Mouse (Mus musculus) heart, embryonic 16.5 days (tissue): ENCODE measurements around the gene Rnf144a. TPM values are rescaled to one million over a fixed set of nuclear protein-coding genes. Genes with fewer than 3 reads are reported as not detected.

Experiments
- ATAC-seq: fragments of 200-750 bp; cut with Nextera tagmentation; replicated peaks from 2 replicates; pipeline ENCODE4 v1.8.0; 2017; ENCODE audit warnings: moderate number of reproducible peaks; ENCODE audit not compliant: insufficient read depth, low FRiP score; ENCODE audit errors: extremely low read depth
- H3K27ac ChIP-seq: fragments of 300-500 bp; sonication (generic); 2 replicates; pipeline ENCODE4 v1.5.1; 2014; ENCODE audit warnings: mild to moderate bottlenecking, low read length, control low read depth, moderate library complexity
- H3K27me3 ChIP-seq: fragments of 300-500 bp; sonication (generic); 2 replicates; pipeline ENCODE4 v1.6.1; 2014; ENCODE audit warnings: low read length, mixed read lengths; ENCODE audit not compliant: control insufficient read depth, insufficient read depth
- H3K36me3 ChIP-seq: fragments of 300-500 bp; sonication (generic); 2 replicates; pipeline ENCODE4 v1.6.1; 2014; ENCODE audit not compliant: control insufficient read depth, insufficient read depth
- H3K4me1 ChIP-seq: fragments of 300-500 bp; sonication (generic); 2 replicates; pipeline ENCODE4 v1.6.1; 2014; ENCODE audit warnings: low read length, mixed read lengths; ENCODE audit not compliant: control insufficient read depth, insufficient read depth
- H3K4me2 ChIP-seq: fragments of 300-500 bp; sonication (generic); 2 replicates; pipeline ENCODE4 v1.6.1; 2014; ENCODE audit warnings: low read depth, mild to moderate bottlenecking, control low read depth, low read length
- H3K4me3 ChIP-seq: fragments of 300-500 bp; sonication (generic); 2 replicates; pipeline ENCODE4 v1.5.1; 2014; ENCODE audit warnings: mild to moderate bottlenecking, control low read depth, low read length
- H3K9ac ChIP-seq: fragments of 300-500 bp; sonication (generic); 2 replicates; pipeline ENCODE4 v1.6.1; 2014; ENCODE audit warnings: low read length, control low read depth
- H3K9me3 ChIP-seq: fragments of 300-500 bp; sonication (generic); replicated peaks from 2 replicates; pipeline ENCODE4 v1.6.1; 2016; ENCODE audit warnings: low read length; ENCODE audit not compliant: control insufficient read depth
- WGBS: fragments of 180-500 bp; shearing (Covaris S2); extraction: QIAGEN DNeasy Blood & Tissue Kit; methylation state at CpG from one replicate; pipeline ENCODE4 v1.1.7; 2014; 5-methylcytosine and 5-hydroxymethylcytosine counted together
- polyA plus RNA-seq: library from polyadenylated mRNA; unstranded; fragments of >200 nt; fragmentation: Nextera tagmentation; extraction: Ambion mirVana; gene quantifications from 2 replicates; pipeline ENCODE4 v1.2.1, GENCODE M21; 2015

Gene Rnf144a
- polyA plus RNA-seq, 1 experiment from 2014 or later, result 12.1 TPM

GRCm38 (mm10) chr12:26401254-26401653 is 13.8 kb downstream of the Rnf144a start:
- Histone ChIP-seq H3K27me3 (no peaks in the 10 kb centered on the region), H3K36me3 (no peaks in the 10 kb centered on the region), H3K4me3 (no peak overlapping the region), H3K9me3 (no peaks in the 10 kb centered on the region), H3K27ac (peak overlapping the region; percentile 83), H3K4me2 (peak overlapping the region; percentile 15; the same call in 1 of the 2 replicates), H3K4me1 (peaks cover 35% of the 10 kb centered on the region), H3K9ac (no peak overlapping the region)
- WGBS, result 58% methylated on average over 1 of the region's 1 CpGs
- no peak; the same call in 1 of the 2 replicates for ATAC-seq

DNA sequence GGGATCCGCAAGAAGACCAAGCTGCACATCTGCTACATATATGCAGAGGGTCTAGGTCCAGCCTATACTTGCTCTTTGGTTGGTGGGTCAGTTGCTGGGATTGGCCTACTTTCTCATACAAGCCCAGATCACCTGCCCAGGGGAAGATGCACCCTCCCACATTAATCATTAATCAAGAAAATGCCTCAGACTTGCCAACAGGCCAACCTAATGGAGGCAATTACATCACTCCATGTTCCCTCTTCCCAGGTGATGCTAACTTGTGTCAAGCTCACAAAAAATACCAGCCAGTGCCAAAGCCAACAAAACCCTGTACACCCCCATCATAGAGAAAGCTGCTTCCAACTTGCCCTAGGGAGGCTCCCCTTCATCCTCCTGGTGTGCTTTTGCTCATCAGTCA is 14.3 kb downstream of the Rnf144a start:
- no peak for ATAC-seq
- Histone ChIP-seq H3K9ac (no peak overlapping the region), H3K9me3 (no peaks in the 10 kb centered on the region), H3K27me3 (no peaks in the 10 kb centered on the region), H3K4me1 (peaks cover 30% of the 10 kb centered on the region), H3K27ac (peak overlapping the region; percentile 83), H3K4me2 (no peak overlapping the region), H3K4me3 (no peak overlapping the region), H3K36me3 (no peaks in the 10 kb centered on the region)
- 95% methylated on average over 1 of the region's 1 CpGs for WGBS

GRCm38 (mm10) chr12:26399391-26399790 is 15.7 kb downstream of the Rnf144a start:
- Histone ChIP-seq H3K9me3 (no peaks in the 10 kb centered on the region), H3K27me3 (no peaks in the 10 kb centered on the region), H3K36me3 (no peaks in the 10 kb centered on the region), H3K4me1 (peaks cover 16% of the 10 kb centered on the region), H3K9ac (no peak overlapping the region), H3K4me2 (no peak overlapping the region), H3K27ac (no peak overlapping the region), H3K4me3 (no peak overlapping the region)
- WGBS, result 84% methylated on average over 6 of the region's 6 CpGs
- no peak for ATAC-seq

- peaks cover 15% of the 10 kb centered on the region for H3K4me1 ChIP-seq
- no peak overlapping the region for H3K4me3 ChIP-seq
- H3K36me3 ChIP-seq, result no peaks in the 10 kb centered on the region
- no peak overlapping the region for H3K9ac ChIP-seq
- no peaks in the 10 kb centered on the region for H3K27me3 ChIP-seq
- no peak for ATAC-seq
- no peak overlapping the region for H3K4me2 ChIP-seq
- H3K9me3 ChIP-seq, result no peaks in the 10 kb centered on the region
- WGBS, result 54% methylated on average over 2 of the region's 2 CpGs
- H3K27ac ChIP-seq, result no peak overlapping the region
These were observed 16.5 kb downstream of the Rnf144a start for GRCm38 (mm10) chr12:26398597-26398996.

DNA sequence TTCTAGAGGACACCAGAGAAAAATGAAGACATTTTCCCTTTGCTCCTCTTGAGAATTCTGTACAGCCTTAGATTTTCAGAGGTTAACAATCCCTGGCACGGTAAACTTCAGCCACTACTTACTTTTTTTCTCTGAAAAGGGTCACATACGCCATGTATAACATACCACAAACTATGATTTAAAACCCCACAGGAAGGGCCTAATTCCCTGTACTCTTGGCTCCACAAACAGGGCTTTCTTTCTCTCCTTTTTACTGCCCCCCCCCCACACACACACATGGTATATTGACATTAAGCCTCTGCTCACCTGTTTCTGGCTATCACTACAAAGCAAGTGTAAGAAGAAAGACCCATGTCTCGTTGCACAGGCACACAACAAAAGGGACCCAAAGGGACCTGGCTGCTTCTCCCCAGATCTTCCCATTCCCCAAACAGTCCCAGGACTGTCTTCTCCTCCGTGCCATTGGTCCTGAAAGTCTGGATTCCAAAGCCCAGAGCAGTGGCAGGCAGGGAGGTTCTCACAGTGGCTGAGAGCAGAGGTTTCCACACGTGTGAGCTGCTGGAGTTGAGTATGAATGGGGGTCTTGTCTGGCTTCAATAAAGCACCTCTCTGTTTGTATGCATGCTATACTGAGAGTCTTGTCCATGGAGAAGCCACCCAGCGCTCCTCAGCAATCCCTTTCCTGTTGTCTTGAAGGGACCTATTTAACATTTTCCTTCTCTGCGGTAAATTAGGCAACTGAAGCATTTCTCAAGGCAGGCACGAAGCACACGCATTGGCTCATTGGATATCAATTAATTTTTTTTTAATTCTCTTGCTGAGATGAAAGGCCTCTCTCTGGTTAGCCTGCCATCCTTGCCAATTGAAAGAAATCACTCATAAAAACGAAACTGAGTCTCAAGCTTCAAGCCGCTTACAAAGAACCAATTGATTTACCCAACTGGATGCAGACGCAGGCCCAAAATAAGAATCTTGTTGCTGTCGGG is 20.3 kb downstream of the Rnf144a start:
- WGBS, result 80% methylated on average over 13 of the region's 13 CpGs
- no peaks in the 10 kb centered on the region for H3K4me1 ChIP-seq
- no peaks in the 10 kb centered on the region for H3K27me3 ChIP-seq
- no peak overlapping the region for H3K27ac ChIP-seq
- no peaks in the 10 kb centered on the region for H3K36me3 ChIP-seq
- H3K9ac ChIP-seq, result no peak overlapping the region
- no peak overlapping the region for H3K4me3 ChIP-seq
- no peak for ATAC-seq
- H3K4me2 ChIP-seq, result no peak overlapping the region
- no peaks in the 10 kb centered on the region for H3K9me3 ChIP-seq

GRCm38 (mm10) chr12:26393291-26393690 is 21.8 kb downstream of the Rnf144a start:
- WGBS, result 71% methylated on average over 5 of the region's 5 CpGs
- H3K9ac ChIP-seq, result no peak overlapping the region
- H3K27me3 ChIP-seq, result no peaks in the 10 kb centered on the region
- ATAC-seq, result no peak
- H3K4me1 ChIP-seq, result no peaks in the 10 kb centered on the region
- no peak overlapping the region for H3K4me3 ChIP-seq
- H3K27ac ChIP-seq, result no peak overlapping the region
- H3K9me3 ChIP-seq, result no peaks in the 10 kb centered on the region
- 0 out of 2 replicates have a peak, but pooled peaks cover 1% of the 10 kb centered on the region for H3K36me3 ChIP-seq
- H3K4me2 ChIP-seq, result no peak overlapping the region

GRCm38 (mm10) chr12:26391162-26391561 is 23.9 kb downstream of the Rnf144a start:
- Histone ChIP-seq H3K27ac (no peak overlapping the region), H3K9ac (no peak overlapping the region), H3K4me2 (no peak overlapping the region), H3K9me3 (no peaks in the 10 kb centered on the region), H3K4me1 (no peaks in the 10 kb centered on the region), H3K36me3 (0 out of 2 replicates have a peak, but pooled peaks cover 3% of the 10 kb centered on the region), H3K4me3 (no peak overlapping the region), H3K27me3 (no peaks in the 10 kb centered on the region)
- 66% methylated on average over 1 of the region's 1 CpGs for WGBS
- ATAC-seq, result no peak

- Histone ChIP-seq H3K9me3 (no peaks in the 10 kb centered on the region), H3K27me3 (no peaks in the 10 kb centered on the region), H3K4me1 (no peaks in the 10 kb centered on the region), H3K9ac (no peak overlapping the region), H3K36me3 (0 out of 2 replicates have a peak, but pooled peaks cover 3% of the 10 kb centered on the region), H3K4me2 (no peak overlapping the region), H3K27ac (no peak overlapping the region), H3K4me3 (no peak overlapping the region)
- 54% methylated on average over 6 of the region's 6 CpGs for WGBS
- ATAC-seq, result no peak
These were observed 27.5 kb downstream of the Rnf144a start for GRCm38 (mm10) chr12:26387523-26387922.

DNA sequence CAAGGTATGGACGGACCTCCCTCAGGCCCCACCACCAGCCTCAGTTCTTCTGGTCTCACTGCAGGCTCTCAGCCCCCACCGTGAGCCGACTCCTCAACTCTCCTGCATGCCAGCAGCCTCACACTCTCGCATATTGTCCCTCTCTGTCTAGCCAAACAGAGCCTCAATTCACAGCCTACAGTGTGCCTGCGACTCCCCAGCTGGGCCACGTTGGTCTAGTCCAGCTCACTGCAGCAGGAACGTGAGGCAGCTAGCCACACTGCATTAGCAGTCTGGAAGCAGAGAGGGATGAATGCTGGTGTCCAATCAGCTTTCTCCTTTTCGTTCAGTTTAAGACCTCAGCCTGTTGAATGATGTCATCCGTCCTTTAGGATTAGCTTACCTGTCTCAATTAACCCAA is 28.1 kb downstream of the Rnf144a start:
- Histone ChIP-seq H3K4me3 (no peak overlapping the region), H3K4me1 (no peaks in the 10 kb centered on the region), H3K27me3 (no peaks in the 10 kb centered on the region), H3K4me2 (no peak overlapping the region), H3K9me3 (no peaks in the 10 kb centered on the region), H3K36me3 (0 out of 2 replicates have a peak, but pooled peaks cover 3% of the 10 kb centered on the region), H3K27ac (no peak overlapping the region), H3K9ac (no peak overlapping the region)
- ATAC-seq, result no peak
- 69% methylated on average over 9 of the region's 9 CpGs for WGBS
